Mouse (Mus musculus) forebrain, embryonic 10.5 days (tissue): ENCODE data around the gene Gm49395. TPM values are rescaled to one million over a fixed set of nuclear protein-coding genes. Genes with fewer than 3 reads are reported as not detected.

ENCODE experiments used
- DNase-seq: peaks from one replicate; pipeline ENCODE4 v3.0.0-alpha.2; 2017; ENCODE audit warnings: low spot score; ENCODE audit errors: extremely low spot score
- H3K27ac ChIP-seq: fragments of 300-500 bp; sonication (generic); 2 replicates; pipeline ENCODE4 v1.5.1; 2016; ENCODE audit warnings: mild to moderate bottlenecking
- H3K27me3 ChIP-seq: fragments of 300-500 bp; sonication (generic); 2 replicates; pipeline ENCODE4 v1.6.1; 2016; ENCODE audit warnings: mild to moderate bottlenecking; ENCODE audit not compliant: poor library complexity, severe bottlenecking
- H3K36me3 ChIP-seq: fragments of 300-500 bp; sonication (generic); replicated peaks from 2 replicates; pipeline ENCODE4 v1.6.1; 2016; ENCODE audit warnings: mild to moderate bottlenecking, moderate library complexity
- H3K4me1 ChIP-seq: fragments of 300-500 bp; sonication (generic); 2 replicates; pipeline ENCODE4 v1.6.1; 2016
- H3K4me3 ChIP-seq: fragments of 300-500 bp; sonication (generic); 2 replicates; pipeline ENCODE4 v1.5.1; 2016; ENCODE audit warnings: mild to moderate bottlenecking, moderate library complexity
- H3K9me3 ChIP-seq: fragments of 300-500 bp; sonication (generic); 2 replicates; pipeline ENCODE4 v1.6.1; 2016; ENCODE audit warnings: mild to moderate bottlenecking, moderate library complexity
- WGBS: fragments of 180-500 bp; shearing (Covaris S2); methylation state at CpG from one replicate; pipeline ENCODE4 v1.1.7; 2016; 5-methylcytosine and 5-hydroxymethylcytosine counted together
- polyA plus RNA-seq: library from polyadenylated mRNA; unstranded; fragments of >200 nt; fragmentation: Nextera tagmentation; extraction: Ambion mirVana; gene quantifications from 2 replicates; pipeline ENCODE4 v1.2.1, GENCODE M21; 2016

The Gm49395 gene
- polyA plus RNA-seq, 1 experiment from 2014 or later: 1.7 TPM

DNA sequence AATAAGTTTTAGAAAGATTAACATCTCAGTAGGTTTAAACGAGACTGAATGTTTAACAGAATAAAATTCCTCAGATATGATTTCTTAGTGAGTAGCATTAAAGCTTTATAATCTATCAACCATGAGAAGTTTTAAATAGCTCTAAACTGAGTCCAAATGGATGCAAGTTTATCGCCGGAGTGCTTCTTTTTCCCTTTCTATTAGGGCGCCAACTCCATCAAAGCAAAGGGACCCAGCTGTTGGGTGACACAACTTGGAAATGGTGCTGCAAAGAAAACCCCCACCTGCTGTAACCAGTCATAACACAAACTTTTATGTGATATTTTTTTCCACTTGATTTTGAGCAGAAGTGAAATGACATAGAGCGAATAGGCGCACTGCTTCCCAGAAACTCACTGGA, 29.3 kb downstream of the Gm49395 start:
- no peak for DNase-seq
- no peak overlapping the region for H3K27ac ChIP-seq
- no peak overlapping the region for H3K4me3 ChIP-seq
- 96% methylated on average over 6 of the region's 6 CpGs for WGBS
- H3K9me3 ChIP-seq: no peaks in the 10 kb centered on the region
- no peaks in the 10 kb centered on the region for H3K27me3 ChIP-seq
- H3K36me3 ChIP-seq: no peaks in the 10 kb centered on the region
- H3K4me1 ChIP-seq: no peaks in the 10 kb centered on the region

DNA sequence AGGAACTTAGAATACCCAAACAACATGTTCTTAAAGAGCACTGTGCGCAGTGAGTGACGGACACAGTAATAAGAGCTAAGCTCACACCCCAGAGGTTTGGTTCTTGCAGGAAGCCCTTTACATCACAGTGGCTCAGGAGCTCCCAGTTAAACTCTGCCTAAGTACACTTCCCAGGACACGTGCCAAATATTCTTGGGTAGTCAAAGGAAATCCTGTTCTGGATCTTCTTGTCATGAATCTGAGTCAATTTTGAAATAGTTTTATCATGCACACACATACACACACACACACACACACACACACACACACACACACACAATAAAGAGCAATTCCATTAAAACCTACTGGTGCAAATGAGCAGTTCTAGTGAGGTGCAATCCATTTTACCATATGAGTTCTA, 30.3 kb downstream of the Gm49395 start:
- Histone ChIP-seq H3K27me3 (no peaks in the 10 kb centered on the region), H3K9me3 (no peaks in the 10 kb centered on the region), H3K4me1 (no peaks in the 10 kb centered on the region), H3K4me3 (no peak overlapping the region), H3K27ac (no peak overlapping the region), H3K36me3 (no peaks in the 10 kb centered on the region)
- no peak for DNase-seq
- 87% methylated on average over 3 of the region's 3 CpGs for WGBS

DNA sequence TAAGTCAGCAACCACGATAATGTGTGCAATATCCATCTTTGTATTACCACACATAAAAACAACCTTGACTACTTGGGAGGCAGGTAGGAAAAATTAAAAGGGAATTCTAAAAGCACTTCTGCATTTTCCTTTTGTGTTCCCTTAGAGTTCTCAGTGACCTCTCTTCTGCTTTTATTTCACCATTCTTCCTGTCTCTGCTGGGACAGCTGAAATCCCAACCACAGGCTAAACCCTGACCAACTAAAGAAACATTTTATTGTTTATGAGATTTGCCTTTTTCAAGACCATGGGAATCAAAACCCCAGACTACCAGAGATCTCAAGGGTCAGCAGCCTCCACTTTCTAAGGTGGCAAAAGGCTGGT, 33.8 kb downstream of the Gm49395 start:
- no peaks in the 10 kb centered on the region for H3K27me3 ChIP-seq
- H3K36me3 ChIP-seq: no peaks in the 10 kb centered on the region
- no peaks in the 10 kb centered on the region for H3K4me1 ChIP-seq
- 92% methylated on average over 1 of the region's 1 CpGs for WGBS
- H3K4me3 ChIP-seq: no peak overlapping the region
- no peak for DNase-seq
- no peaks in the 10 kb centered on the region for H3K9me3 ChIP-seq
- no peak overlapping the region for H3K27ac ChIP-seq

DNA sequence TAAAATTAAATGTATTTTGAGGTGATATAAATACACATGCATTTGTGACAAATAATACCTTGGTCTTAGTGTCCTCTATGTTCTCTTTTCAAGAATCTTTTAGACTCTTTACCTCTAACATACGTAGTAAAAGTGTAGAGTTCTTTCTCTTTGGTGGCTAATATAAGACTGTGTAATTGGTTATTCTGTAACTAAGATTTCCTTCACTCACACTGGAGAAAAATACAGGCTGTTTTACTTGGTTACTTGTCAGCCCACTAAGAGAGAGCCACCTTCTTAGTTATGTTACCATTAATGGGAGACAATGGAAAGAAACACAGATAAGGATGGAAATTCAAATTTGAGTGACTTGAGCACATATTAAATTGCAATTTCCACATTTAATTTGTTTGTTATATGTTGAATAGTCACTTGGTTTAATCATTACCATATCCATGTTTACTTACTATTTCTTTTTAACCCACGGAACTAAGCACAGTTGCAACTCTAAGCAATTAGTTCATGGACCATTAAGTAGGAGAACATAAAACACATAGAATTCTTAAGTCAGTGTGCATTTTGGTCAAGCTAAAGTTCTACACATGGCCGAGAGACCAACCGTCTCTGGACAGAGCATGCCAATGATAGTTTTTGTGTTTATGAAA, 34.3 kb downstream of the Gm49395 start:
- Histone ChIP-seq H3K36me3 (no peaks in the 10 kb centered on the region), H3K9me3 (no peaks in the 10 kb centered on the region), H3K4me1 (no peaks in the 10 kb centered on the region), H3K27me3 (no peaks in the 10 kb centered on the region), H3K4me3 (no peak overlapping the region), H3K27ac (no peak overlapping the region)
- WGBS: 92% methylated on average over 4 of the region's 4 CpGs
- no peak for DNase-seq

DNA sequence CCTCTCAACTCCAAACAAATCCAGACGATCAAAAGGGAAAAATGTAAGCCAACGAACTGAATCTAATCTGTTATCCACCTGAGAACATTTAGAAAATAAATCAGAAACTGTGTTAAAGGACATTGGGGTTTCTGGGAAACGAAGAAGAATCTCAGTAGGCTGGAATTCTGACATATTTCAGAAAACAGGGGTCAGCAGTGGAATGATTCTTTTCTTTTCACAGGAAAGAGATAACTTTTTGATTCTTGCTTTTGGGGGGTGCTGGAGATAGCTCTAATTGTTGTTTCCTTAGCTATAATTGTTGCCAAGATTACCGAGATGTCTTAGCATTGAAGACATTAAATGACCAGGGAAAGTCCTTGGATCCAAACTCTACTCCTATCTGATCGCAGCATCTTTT, 44.2 kb downstream of the Gm49395 start:
- Histone ChIP-seq H3K27me3 (no peaks in the 10 kb centered on the region), H3K4me1 (peaks cover 14% of the 10 kb centered on the region), H3K9me3 (no peaks in the 10 kb centered on the region), H3K36me3 (no peaks in the 10 kb centered on the region), H3K4me3 (no peak overlapping the region), H3K27ac (no peak overlapping the region)
- DNase-seq: no peak
- 83% methylated on average over 5 of the region's 5 CpGs for WGBS

DNA sequence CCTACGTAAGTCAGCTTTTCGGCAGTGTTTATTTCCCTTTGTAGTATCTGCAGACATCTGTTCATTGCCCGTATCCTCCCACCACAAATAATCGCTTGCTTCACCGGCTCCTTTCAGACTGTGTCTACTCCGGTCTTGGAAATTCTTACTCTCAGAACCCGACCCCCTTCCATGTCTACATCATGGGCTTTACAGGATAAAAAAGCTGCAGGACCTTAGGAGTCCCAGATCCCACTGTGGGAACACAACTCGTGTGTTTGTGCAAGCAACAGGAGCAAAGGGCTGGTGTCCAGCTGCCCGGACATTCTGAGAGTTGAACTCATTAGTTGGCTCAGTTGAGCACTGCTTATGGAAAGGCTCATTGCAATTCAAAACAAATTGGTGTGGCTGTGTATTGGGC, 46.9 kb downstream of the Gm49395 start:
- H3K9me3 ChIP-seq: no peaks in the 10 kb centered on the region
- no peaks in the 10 kb centered on the region for H3K36me3 ChIP-seq
- no peak overlapping the region for H3K4me3 ChIP-seq
- 44% methylated on average over 9 of the region's 9 CpGs for WGBS
- no peaks in the 10 kb centered on the region for H3K27me3 ChIP-seq
- H3K27ac ChIP-seq: peak overlapping the region; percentile 40; the same call in 1 of the 2 replicates
- no peak for DNase-seq
- H3K4me1 ChIP-seq: peaks cover 14% of the 10 kb centered on the region

DNA sequence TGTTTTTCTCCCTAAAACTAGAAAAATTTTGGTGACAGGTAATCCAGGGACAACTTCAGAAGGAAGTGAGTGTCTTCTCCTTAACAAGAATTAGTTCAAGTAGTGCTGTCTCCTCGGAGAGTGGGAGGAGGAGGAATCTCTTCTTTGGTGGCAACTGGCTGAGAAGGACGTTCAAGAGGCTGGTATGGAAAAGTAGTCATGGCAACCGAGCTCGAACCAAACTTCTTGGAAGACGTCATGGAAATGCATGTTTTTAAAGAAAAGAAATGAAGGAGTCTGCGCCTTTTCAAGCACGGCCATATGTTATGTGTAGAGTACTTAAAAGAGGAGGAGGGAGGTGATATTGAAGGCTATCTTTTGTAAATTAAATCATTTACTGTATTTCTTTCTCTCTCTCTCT, 49.2 kb downstream of the Gm49395 start:
- Histone ChIP-seq H3K4me1 (peaks cover 14% of the 10 kb centered on the region), H3K27ac (no peak overlapping the region), H3K4me3 (no peak overlapping the region), H3K36me3 (no peaks in the 10 kb centered on the region), H3K27me3 (no peaks in the 10 kb centered on the region), H3K9me3 (no peaks in the 10 kb centered on the region)
- no peak for DNase-seq
- WGBS: 84% methylated on average over 7 of the region's 7 CpGs

GRCm38 (mm10) chr13:115050660-115051559, 50.8 kb downstream of the Gm49395 start:
- H3K36me3 ChIP-seq: no peaks in the 10 kb centered on the region
- no peak overlapping the region for H3K27ac ChIP-seq
- 89% methylated on average over 13 of the region's 13 CpGs for WGBS
- no peaks in the 10 kb centered on the region for H3K9me3 ChIP-seq
- no peak for DNase-seq
- peaks cover 14% of the 10 kb centered on the region for H3K4me1 ChIP-seq
- H3K4me3 ChIP-seq: no peak overlapping the region
- no peaks in the 10 kb centered on the region for H3K27me3 ChIP-seq

- H3K4me3 ChIP-seq: no peak overlapping the region
- H3K27me3 ChIP-seq: no peaks in the 10 kb centered on the region
- WGBS: 68% methylated on average over 2 of the region's 2 CpGs
- no peak for DNase-seq
- no peaks in the 10 kb centered on the region for H3K9me3 ChIP-seq
- no peaks in the 10 kb centered on the region for H3K36me3 ChIP-seq
- H3K27ac ChIP-seq: no peak overlapping the region
- H3K4me1 ChIP-seq: no peaks in the 10 kb centered on the region
These were observed 59.1 kb downstream of the Gm49395 start for GRCm38 (mm10) chr13:115042652-115043051.

GRCm38 (mm10) chr13:115037304-115037703, 64.4 kb downstream of the Gm49395 start:
- H3K9me3 ChIP-seq: no peaks in the 10 kb centered on the region
- no peaks in the 10 kb centered on the region for H3K27me3 ChIP-seq
- 89% methylated on average over 4 of the region's 4 CpGs for WGBS
- H3K36me3 ChIP-seq: no peaks in the 10 kb centered on the region
- no peak overlapping the region for H3K27ac ChIP-seq
- H3K4me3 ChIP-seq: no peak overlapping the region
- DNase-seq: no peak
- H3K4me1 ChIP-seq: no peaks in the 10 kb centered on the region

DNA sequence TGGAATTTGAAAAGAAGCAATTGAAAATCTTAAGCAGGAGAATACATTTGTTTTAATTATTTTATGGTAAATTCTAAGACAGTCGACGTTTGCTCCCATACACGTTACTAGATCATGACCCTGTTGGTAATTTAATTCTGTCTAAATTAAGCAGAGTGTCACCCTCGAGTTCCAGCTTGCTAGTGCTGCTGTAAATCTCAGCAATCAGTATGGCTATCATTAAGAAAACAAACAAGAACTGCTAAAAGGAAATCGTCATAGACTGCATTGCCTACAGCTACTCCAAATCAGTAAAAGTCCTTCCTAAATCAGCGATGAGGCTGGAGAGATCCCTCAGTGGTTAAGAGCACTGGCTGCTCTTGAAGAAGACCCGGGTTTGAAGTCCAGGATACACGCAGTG, 66.3 kb downstream of the Gm49395 start:
- Histone ChIP-seq H3K4me1 (no peaks in the 10 kb centered on the region), H3K36me3 (no peaks in the 10 kb centered on the region), H3K27ac (no peak overlapping the region), H3K4me3 (no peak overlapping the region), H3K27me3 (no peaks in the 10 kb centered on the region), H3K9me3 (no peaks in the 10 kb centered on the region)
- WGBS: 80% methylated on average over 8 of the region's 8 CpGs
- DNase-seq: no peak

- Histone ChIP-seq H3K9me3 (no peaks in the 10 kb centered on the region), H3K27ac (no peak overlapping the region), H3K4me3 (no peak overlapping the region), H3K36me3 (no peaks in the 10 kb centered on the region), H3K4me1 (no peaks in the 10 kb centered on the region), H3K27me3 (no peaks in the 10 kb centered on the region)
- WGBS: 80% methylated on average over 2 of the region's 2 CpGs
- DNase-seq: no peak
These were observed 68.6 kb downstream of the Gm49395 start for GRCm38 (mm10) chr13:115033135-115033534.

DNA sequence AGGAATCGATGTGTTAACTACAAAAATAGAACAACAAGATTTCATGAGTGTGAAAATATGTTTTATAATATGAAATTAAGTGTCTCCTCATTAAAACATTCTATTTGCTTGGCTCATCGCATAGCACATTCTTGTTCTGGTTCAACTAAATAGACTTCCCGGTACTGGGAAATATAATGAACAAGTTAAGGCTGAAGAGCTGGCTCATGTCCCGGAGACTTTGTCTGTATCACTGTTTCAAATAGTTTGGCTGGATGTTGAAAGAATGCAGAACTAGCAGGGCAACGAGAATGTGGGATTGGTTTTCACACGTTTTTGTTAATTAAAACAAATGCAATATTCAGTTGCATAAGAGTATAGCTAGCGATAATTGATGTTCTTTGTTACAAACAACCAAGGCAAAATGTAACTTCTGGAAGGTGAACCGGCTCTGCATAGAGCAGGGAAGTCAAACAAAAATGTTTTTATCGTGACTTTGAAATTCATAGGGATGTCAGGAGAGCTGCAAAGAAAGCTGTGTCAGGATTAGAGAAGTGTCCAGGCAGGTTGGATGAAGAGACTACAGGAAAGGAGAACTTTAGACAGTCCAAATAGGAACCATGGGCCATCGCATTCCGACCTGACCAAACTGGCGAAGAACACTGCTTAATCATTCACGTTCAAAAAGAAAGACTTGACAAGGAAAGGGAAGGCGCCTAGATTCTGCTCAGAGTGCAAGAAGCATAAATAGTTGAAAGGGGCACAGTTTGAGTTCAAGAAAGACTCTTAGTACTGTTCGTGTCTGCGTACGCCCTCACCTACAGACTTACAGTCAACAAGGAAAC, 70.3 kb downstream of the Gm49395 start:
- WGBS: 91% methylated on average over 17 of the region's 17 CpGs
- H3K36me3 ChIP-seq: no peaks in the 10 kb centered on the region
- no peaks in the 10 kb centered on the region for H3K9me3 ChIP-seq
- no peak overlapping the region for H3K4me3 ChIP-seq
- H3K27me3 ChIP-seq: no peaks in the 10 kb centered on the region
- no peak overlapping the region for H3K27ac ChIP-seq
- no peaks in the 10 kb centered on the region for H3K4me1 ChIP-seq
- no peak for DNase-seq
